Mouse (Mus musculus) heart, postnatal 10 days (tissue): ENCODE measurements around the gene Apbb1ip. TPM values are rescaled to one million over a fixed set of nuclear protein-coding genes. Genes with fewer than 3 reads are reported as not detected.
A peak's percentile ranks its signal among the peaks of the same experiment; 100 is the strongest.
"Not testable (repeated sequence)": the region's sequence is repeated elsewhere in the genome, so short reads cannot be mapped to it uniquely, and the experiment has no call there.

Source experiments
- DNase-seq, 2 experiments: peaks; one replicate each; pipeline ENCODE4 v3.0.0; 2021
- intact Hi-C: fragments of 180-260 bp; cut with DNase I; formaldehyde crosslinking; loops from one replicate; pipeline ENCODE4 v1.15.1; 2025
- total RNA-seq, 2 experiments: library from RNA; stranded (reverse); gene quantifications; 2 replicates each; pipeline ENCODE4 v1.2.3; 2021

The Apbb1ip gene
- total RNA-seq, 2 experiments from 2014 or later: 3.0 to 3.2 TPM

DNA sequence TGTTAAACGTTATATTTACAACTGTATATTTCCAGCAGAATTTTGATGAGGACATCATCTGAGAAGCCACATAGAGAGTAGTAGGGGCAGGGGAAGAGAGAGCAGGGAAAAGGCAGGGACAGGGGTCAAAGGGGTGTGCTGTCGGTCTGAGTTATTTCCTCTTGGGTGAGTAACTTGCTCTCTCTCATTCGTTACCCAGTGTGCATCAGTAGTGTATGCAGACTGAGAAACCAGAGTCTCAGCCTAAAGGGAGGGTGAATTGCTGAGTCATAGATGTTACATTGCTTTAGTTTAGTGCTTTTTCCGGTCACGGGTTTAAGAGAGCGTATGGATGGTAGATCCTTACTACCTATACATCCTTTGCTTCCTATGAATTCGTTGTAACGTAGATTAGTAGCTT, 37.6 kb downstream of the Apbb1ip start:
- intact Hi-C loops: no loop called here

DNA sequence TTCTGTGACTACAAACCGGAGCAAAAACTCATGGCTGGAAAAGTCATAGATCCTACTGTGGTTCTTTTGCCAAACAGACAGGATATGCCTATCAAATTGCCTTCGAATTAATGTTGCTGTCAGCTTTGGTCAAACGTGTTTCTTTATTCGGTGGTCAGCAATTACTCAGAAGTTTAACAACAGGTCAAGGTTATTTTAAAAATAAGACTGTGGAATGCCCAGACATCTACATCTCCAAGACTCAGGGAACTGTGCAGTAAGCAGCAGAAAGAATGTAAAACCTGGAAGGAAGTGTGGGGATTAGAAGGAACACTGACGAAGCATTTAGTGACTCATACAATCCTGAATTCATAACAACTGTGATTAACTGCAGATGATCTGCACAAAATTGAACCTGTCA, 40.0 kb downstream of the Apbb1ip start:
- DNase-seq: no peak
- intact Hi-C loops: no loop called here

More for the DNA sequence above, 37.6 kb downstream of the Apbb1ip start:
- DNase-seq: no peak

DNA sequence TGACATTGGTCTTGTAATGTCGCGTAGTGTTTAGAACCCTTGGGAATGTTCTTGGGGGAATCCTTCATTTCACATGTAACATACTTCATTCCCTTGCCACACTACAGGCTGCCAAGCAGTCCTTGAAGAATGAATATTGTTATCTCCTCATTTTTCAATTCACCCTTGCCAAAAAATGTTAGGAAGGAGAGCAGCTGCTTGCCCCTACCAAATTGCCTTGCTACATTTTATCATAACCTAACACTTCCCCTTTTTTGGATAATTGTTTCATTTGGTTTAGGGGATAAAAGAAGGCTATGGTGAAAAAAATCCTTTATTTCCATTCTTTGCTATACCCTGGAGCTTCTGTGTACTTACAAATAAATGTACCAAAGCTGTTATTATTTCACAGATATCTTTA, 41.8 kb downstream of the Apbb1ip start:
- intact Hi-C loops: no loop called here
- no peak for DNase-seq

DNA sequence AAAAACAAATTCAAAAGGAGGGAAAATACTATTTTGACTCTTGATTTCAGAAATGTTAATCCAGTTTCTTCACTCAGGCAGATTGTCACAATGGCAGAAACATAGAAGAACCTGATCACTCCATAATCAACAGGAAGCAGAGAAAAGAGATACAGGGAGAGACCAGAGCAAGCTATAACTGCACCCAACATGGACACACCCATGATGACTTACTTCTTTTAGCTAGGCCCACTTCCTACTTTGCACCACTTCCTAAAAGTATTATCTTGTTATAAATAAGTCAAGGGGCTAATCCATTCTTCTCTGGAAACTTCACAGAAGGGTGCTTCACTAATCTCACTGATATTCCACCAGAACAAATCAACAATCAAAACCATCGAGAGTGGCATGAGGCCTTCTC, 42.3 kb downstream of the Apbb1ip start:
- intact Hi-C loops: no loop called here
- DNase-seq: no peak

DNA sequence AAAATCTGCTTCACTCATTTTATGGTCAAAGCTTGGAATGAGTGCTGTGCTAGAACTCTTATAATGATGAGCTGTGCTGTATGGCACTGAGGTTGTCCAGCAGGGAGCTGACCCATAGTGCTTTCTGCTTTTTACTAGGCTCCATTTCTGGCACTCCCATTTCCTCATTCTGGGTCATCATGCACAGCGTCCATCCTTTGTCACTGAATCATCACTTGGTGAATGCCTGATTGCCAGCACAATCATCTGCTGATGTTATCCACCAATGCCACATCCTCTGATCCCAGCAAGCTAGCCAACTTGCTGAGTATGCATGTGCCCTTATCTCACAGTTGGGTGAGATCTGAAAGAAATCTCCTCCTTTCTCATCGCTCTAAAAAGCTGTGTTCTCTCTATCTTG, 48.4 kb downstream of the Apbb1ip start:
- DNase-seq: no peak
- intact Hi-C loops: no loop called here

DNA sequence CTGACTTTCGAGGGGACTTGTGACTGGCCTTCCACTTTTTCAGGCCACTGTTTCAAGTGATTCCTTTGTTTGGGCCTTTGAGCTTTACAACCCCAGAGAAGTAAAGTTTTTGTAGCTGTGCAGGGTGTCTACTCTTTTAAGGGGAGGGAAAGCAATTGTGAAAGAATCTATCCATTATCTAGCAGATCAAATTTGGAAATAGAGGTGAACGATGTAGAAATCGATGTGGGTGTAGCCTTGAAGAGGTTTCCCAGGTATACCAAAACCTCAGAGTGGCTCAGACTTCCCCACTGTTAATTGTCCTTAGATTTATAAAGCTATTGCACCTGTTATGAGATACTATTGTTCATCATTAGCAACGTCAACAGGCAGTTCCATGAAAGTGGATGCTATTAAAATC, 71.6 kb downstream of the Apbb1ip start:
- DNase-seq: no peak
- intact Hi-C loops: no loop called here

DNA sequence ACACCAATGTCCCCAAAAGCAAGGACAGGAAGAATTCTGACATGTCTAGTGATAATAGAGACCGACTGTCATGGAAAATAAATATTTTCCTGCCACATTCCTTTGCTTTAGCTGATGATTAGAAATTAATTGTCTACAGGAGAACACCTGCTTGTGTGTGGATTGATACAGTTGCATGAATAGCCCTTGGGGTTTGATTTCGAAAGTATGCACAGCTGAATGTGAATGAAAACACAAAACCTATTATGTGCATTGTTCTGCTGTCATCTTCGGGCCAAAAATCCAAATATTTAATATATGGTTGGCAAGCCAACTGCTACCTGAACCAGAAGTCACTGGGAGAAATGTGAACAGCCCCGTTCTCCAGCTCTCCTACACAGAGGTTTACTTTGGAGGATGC, 78.0 kb downstream of the Apbb1ip start:
- DNase-seq: no peak
- intact Hi-C loops: no loop called here

DNA sequence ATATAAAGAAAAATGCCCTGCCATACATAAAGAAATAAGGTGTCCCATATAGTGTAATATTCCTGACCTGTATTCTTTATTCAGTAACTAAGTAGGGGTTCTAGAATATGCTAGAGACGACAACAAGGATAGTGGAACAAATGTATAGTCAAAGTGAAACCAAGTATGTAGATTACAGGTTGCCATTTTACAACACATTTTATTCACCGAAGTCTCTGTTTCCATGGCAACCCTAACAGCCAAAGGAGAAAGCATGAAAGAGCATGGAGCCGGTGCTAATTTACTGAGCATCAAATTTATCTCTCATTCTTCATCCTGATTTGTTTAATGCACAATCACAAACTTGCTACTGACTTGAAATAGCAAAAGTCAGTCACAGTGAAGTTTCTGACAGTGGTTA, 83.6 kb downstream of the Apbb1ip start:
- no peak for DNase-seq
- intact Hi-C loops: no loop called here

DNA sequence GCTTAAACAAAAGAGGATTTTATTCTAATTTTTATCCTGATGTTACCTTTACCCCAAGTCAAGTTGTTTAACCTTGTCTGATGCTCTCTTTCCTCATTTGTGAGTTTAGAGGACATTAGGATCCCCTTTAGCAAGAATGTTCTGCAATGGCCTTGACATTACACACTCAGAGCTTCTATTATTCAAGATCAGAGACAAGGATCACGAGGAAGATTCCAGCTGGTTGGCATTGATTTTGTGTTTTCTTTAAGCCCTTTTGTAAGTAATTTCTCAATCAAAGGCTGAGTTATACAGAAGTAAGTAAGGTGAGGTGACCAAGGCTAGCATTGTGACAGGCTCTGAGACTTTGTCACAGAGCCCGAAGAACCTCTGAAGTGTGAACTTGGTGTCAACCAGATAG, 88.3 kb downstream of the Apbb1ip start:
- DNase-seq: no peak
- intact Hi-C loops: loop anchor here (5.0 kb wide), 1 partner anchor 90 kb away; the partner anchor contains the start of gene Apbb1ip

DNA sequence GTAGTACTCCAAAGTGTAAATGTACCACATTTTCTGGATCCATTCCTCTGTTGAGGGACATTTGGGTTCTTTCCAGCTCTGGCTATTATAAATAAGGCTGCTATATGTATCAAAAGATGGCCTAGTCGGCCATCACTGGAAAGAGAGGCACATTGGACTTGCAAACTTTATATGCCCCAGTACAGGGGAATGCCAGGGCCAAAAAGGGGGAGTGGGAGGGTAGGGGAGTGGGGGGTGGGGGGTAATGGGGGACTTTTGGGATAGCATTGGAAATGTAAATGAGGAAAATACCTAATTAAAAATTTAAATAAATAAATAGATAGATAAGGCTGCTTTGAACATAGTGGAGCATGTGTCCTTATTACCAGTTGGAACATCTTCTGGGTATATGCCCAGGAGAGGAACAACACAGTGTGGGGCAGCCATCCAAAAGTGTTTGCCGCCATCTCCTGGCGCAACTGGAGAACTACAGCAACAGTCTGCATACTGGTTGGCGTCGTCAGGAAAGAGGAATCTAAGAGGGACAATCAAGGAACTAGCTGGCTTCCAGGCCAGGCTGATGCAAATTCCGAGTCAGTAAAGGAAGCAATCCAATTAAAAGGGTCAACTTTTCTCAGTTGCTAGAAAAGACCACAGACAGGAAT, 90.6 kb downstream of the Apbb1ip start:
- DNase-seq: peak; percentile 75 to 86
- intact Hi-C loops: loop anchor here (1.0 to 5.0 kb wide), 3 partner anchors 92 to 907 kb away; partner anchors contain the start of gene Apbb1ip

DNA sequence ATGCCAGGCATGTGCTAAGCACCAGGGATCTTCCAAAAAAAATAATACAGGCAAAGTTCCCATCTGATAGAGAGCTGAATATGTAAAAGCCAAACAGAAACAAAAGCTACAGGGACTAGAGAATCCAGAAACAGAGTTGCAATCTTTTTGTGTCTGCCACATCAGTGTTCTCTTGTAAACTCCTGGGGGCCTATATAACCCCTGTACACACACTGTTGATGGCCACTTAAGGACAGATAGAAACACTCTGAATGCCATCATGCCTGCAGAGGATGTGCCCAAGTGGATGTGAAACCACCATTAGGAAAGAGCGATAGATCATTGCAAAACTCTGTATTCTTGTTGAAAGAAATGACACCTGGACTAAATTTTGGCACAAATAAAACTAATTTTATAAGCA, 91.9 kb downstream of the Apbb1ip start:
- no peak for DNase-seq
- intact Hi-C loops: loop anchor here (5.0 kb wide), 1 partner anchor 909 kb away; no protein-coding TSS in a partner anchor

DNA sequence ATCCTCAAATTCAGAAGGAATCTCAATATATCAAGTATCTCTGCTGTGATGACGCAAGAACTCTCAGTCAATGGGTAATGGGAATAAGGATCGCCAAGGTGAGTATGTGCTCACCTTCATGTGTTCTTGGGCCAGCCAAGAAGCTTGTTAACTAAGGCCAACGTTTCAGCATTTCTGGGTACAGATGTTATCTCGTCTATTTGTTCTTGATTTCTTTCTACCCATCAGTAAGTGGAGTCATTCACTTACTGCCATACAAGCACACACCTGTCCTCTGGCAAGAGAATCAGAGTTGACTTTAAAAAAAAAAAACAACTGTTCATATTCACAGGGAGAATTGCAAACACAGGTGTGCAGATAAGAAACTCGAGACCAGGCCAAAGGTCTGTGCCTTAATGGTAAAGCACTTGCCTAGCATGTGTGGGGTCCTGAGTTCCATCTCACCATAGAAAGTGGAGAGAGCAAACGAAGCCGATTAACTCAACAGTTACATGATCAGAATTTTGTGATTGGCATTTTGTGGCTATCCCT, 93.1 kb downstream of the Apbb1ip start:
- no peak for DNase-seq
- intact Hi-C loops: loop anchor here (5.0 kb wide), 1 partner anchor 910 kb away; no protein-coding TSS in a partner anchor

DNA sequence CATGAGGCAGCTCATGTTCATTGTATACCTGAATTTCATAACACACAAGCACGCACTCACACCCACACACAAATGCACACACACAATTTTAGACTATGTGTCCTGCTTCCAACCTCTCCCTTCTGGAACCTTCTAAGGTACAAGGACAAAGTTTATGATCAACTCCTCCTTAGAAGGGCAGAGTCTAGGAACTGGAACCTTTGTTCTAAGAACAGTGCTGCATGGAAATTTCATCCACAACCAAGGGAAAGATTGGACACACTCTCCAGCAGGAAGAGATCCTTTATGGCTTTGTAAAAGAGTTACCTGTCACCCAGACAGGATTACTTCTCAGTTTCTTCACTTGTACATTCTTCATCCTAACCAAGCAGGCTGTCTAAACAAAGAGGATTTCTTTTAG, 99.3 kb downstream of the Apbb1ip start:
- DNase-seq: no peak
- intact Hi-C loops: no loop called here

DNA sequence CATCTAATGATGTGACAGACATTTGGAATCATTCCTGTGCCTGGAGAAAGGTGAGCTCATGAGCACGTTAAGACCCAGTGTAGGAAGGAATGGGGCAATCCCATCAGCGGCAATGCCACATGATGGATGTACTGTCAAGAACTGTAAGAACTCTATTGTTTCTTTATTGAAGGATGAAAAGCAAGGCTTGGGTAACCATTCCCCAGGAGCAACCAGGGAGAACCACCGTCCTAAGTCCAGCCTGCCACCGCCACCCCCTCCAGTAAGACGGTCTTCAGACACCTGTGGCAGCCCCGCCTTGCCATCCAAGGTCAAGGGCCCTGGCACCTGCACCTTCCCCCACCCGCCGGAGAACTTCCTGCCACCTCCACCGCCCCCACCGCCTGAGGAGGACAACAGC, 100.7 kb downstream of the Apbb1ip start:
- no peak for DNase-seq
- intact Hi-C loops: no loop called here

DNA sequence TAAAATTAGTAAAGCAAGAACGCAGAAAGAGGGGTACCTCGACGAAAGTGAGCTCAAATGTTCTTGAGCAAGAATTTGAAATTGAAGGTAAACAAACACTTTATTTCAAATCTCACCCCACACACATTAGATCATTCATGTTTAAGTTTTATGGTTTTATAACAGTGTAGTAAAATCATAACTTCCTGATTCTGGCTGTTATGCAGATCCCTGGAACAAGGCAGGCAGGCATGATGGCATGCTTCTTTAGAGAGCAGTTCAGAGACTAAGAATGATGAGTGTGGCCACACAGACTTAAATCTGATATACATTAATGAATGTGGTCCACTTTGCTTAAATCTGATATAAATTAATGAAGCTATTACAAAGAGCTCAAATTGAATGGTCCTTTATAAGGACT, 102.7 kb downstream of the Apbb1ip start:
- intact Hi-C loops: no loop called here
- DNase-seq: no peak

DNA sequence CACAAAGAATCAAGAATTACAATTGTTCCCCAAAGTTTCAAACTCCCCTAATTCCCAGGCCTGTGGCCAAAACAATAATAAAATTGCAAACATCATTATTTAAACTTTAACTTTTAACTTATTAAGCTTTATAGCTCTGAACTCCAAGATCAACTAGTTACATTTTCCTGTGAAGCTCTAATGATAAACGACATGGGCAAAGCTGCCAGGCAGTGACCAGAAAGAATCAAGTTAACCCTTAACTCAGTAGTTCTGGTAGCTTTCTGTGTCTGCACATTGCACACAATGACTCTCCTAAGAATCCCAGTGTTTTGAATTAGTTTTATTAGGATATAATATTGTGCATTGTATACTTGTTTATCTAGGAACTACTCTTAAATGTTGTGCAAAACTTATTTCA, 104.9 kb downstream of the Apbb1ip start:
- no peak for DNase-seq
- intact Hi-C loops: no loop called here

DNA sequence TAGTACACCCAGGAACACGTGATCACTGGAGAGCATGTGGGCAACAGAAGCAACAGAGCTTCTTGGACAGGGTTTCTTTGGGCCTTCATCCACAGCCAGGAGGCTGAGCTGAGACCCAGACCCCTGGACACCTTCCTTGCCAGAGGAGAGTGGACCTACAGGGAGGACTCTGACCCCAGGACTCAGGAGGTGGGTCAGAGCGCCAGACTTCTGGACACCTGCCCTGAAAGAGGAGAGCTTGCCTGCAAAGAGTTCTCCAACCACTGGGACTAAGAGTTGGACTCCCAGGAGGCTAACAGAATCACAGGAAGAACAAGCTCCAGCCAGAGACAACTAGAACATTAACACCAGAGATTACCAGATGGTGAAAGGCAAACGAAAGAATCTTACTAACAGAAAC, 106.8 kb downstream of the Apbb1ip start:
- intact Hi-C loops, DNase-seq: not testable (repeated sequence)

DNA sequence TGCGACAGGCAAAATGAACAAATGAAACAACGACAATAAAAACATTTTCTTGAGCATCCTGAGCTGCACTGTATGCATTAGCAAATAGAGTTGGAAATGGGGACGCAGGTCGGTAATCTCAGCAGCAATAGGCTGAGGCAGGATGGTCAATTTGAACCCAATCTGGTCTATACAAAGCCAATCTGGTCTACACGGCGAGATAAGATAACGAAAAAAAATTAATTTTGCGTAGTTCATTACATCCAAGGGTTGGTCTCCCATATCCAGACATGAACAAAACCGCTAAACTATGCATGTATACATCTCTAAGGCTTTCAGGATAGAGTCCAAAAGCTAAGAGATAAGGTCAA, 121.0 kb downstream of the Apbb1ip start:
- no peak for DNase-seq
- intact Hi-C loops: loop anchor here (2.0 to 10.0 kb wide), 3 partner anchors 140 to 262 kb away; partner anchors contain the start of genes Acbd5, Mastl and Yme1l1

DNA sequence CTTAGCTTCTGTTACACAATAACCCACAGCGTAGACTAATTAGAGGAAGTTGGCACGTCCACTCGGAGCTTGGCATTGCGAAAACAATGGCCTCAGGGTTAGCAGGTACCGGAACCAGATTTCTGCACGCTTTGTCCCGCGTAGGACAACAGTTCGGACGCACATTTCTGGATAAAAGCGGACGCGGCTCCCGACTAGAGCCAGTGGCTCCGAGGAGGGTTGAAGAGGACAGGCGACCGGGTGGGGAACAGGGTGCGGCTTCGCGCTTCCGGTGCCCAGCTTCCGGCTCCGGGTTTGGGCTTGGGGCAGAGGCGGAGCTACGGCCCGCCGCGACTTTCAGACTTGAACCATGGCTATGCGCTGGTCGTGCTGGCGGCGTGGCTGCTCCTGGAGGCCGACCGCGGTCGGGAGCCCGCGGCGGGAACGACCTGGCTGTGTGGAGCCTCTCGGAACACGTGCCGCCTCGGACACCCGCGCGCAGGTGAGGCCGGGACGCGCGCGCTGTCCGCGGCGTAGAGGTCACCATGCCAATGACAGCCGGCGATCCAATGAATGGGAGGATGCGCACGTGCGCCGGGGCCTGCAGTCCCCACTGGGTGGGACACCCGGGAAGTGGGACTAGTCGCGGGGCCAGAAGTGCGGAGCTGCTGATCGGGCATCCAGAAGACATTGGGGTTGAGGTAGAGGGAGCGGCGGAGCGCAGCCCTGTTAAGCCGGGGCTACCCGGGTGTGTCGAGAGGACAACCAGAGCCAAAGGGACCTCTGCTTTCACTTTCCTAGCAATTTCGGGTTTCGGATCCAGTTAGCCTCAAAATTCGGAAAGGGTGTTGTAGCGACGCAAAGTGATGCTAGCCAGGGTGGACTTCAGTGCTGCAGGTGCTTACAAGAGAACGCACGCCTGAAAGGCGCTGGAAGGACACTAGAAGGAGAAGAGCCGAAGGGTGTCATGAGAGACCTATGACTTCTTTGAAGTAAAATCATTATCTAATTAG, 121.7 kb downstream of the Apbb1ip start, which contains the start of gene Pdss1:
TSS of gene Pdss1 (plus strand) at position 241 of the 992 bp plus-strand sequence.
- intact Hi-C loops: loop anchor here (2.0 to 10.0 kb wide), 3 partner anchors 139 to 261 kb away; partner anchors contain the start of genes Acbd5, Mastl and Yme1l1
- peak; percentile 94 to 95 for DNase-seq

DNA sequence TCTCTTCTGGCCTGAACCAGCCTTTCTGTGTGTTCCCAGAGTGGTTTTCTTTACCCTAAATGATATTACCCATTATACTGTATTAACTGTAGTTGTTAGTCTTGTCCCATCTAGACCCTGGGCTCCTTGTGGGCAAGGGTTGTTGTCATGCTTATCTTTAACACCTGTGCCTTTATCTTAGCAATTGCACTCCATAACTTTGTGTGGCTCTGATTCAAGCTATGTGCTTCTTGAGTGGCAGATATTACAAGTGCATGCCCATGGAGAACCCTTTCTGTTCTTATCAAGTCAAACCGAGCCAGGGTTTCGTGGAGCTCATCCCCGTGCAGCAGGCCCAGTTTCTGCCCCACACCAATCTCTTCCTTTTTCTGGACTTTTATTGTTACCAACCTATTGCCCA, 130.1 kb downstream of the Apbb1ip start:
- intact Hi-C loops: no loop called here
- no peak for DNase-seq

DNA sequence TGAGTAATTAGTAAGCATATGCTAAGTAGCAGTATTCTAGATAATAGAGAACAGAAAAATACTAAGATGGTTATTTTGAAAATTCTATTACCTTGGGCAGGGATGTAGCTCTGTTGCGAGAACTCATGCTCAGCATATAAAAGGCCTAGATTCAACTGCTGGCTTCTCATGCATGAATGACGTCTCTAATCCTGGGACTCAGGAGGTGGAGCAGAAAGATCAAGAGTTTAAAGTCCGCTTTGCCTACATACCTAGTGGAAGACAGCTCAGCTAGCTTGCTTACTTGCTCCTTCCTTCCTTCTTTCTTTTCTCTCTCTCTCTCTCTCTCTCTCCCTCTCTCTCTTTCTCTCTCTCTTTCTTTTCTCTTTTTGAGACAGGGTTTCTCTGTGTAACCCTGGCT, 140.5 kb downstream of the Apbb1ip start:
- DNase-seq: no peak
- intact Hi-C loops: no loop called here
